In the genomic region with DNA sequence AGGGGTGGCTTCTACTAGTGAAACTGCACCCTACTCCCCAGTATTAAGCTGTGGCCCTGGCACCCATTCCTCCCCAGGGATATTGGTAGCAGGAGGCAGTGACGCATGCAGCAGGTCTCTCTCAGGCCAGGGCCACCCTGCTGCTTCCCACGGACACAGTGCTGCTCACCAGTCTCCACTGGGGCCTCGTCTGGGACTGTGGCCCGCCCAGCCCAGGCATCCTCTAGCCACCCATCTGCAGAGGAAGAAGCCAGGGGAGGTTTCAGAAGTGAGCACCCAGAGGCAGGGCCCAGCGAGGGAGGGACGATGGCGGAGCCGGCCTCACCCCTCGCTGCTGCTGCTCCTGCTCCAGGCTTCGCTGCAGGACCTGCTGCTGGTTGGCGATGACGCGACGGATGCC, we compare ENCODE assay signal across 17 mouse cellular contexts. TPM values are rescaled to one million over a fixed set of nuclear protein-coding genes. Genes with fewer than 3 reads are reported as not detected.
A peak's percentile ranks its signal among the peaks of the same experiment; 100 is the strongest.
DNase-seq lines count a peak whose midpoint lies in the region; ATAC-seq and TF ChIP-seq lines count a peak whose summit lies in the region.
"Had no signal": no experiment of that assay in that cellular context is flagged by ENCODE, and none has a peak within 500 bp of the region (broad histone marks: within the 10 kb centered on the region; RNA-seq: fewer than 3 reads in every experiment).

No protein-coding gene starts in this region.

- intact Hi-C loops in gastrocnemius, adult 2 months (cut with DNase I), result no loop called here
- intact Hi-C loops in gastrocnemius, postnatal 14 days (cut with DNase I; ENCODE audit: low total_unique reads), result no loop called here

- H3K4me3 ChIP-seq in gastrocnemius, adult 2 months, result no peak overlapping the region
- 0 out of 2 replicates have a peak overlapping the region, but pooled peaks have one; percentile 4 for H3K4me3 ChIP-seq in liver, embryonic 11.5 days (ENCODE audit: low read depth, low read length)
- no peak overlapping the region for H3K4me3 ChIP-seq in liver, postnatal 0 days (ENCODE audit: low read depth, low read length)
- H3K4me3 ChIP-seq in limb, embryonic 15.5 days, result no peak overlapping the region
- H3K4me3 ChIP-seq: forebrain, embryonic 12.5 days had no signal

- TF ChIP-seq CTCF in gastrocnemius, adult 2 months (IDR thresholded peaks at IDR 0.05), result no peak
- no peak for TF ChIP-seq CTCF in liver, postnatal 0 days (IDR thresholded peaks at IDR 0.05; ENCODE audit: low read depth)

- H3K4me1 ChIP-seq in liver, embryonic 11.5 days (replicated peaks; ENCODE audit: control insufficient read depth, insufficient read depth, low read length), result peaks cover 39% of the 10 kb centered on the region
- peaks cover 40% of the 10 kb centered on the region for H3K4me1 ChIP-seq in liver, postnatal 0 days (ENCODE audit: insufficient read depth)
- H3K4me1 ChIP-seq in limb, embryonic 15.5 days, result peaks cover 70% of the 10 kb centered on the region

- 90% methylated on average over 14 of the region's 14 CpGs for WGBS in liver, embryonic 11.5 days
- 90% methylated on average over 14 of the region's 14 CpGs for WGBS in liver, postnatal 0 days (ENCODE audit: insufficient replicate concordance)
- WGBS in limb, embryonic 15.5 days, result 91% methylated on average over 14 of the region's 14 CpGs

- peak; percentile 42 for DNase-seq in adrenal gland, adult 2 months
- no peak for DNase-seq in adrenal gland, postnatal 10 days
- DNase-seq in gastrocnemius, adult 2 months, result peak; percentile 22
- no peak for DNase-seq in gastrocnemius, postnatal 14 days
- no peak for DNase-seq in liver, embryonic 11.5 days (ENCODE audit: low spot score)
- no peak for DNase-seq in liver, postnatal 0 days
- no peak for DNase-seq in thymus, postnatal 25 days
- DNase-seq: gastrocnemius, postnatal 10 days; heart, adult 11 months; layer of hippocampus, adult 9-11 months; lung, adult 18-20 months; lung, postnatal 10 days; midbrain, embryonic 14.5 days had no signal

- H3K27ac ChIP-seq in gastrocnemius, adult 2 months, result no peak overlapping the region
- H3K27ac ChIP-seq in liver, embryonic 11.5 days (ENCODE audit: low read depth, low read length), result no peak overlapping the region
- no peak overlapping the region for H3K27ac ChIP-seq in liver, postnatal 0 days (ENCODE audit: low read depth)
- H3K27ac ChIP-seq in limb, embryonic 15.5 days, result peak overlapping the region; percentile 39
- H3K27ac ChIP-seq: forebrain, embryonic 12.5 days had no signal

- H3K4me2 ChIP-seq in liver, embryonic 11.5 days, result no peak overlapping the region
- no peak overlapping the region for H3K4me2 ChIP-seq in liver, postnatal 0 days (ENCODE audit: low read depth, low read length)
- no peak overlapping the region for H3K4me2 ChIP-seq in limb, embryonic 15.5 days
- H3K4me2 ChIP-seq: forebrain, embryonic 12.5 days had no signal

- ATAC-seq in liver, embryonic 11.5 days (replicated peaks; ENCODE audit: low FRiP score), result no peak
- ATAC-seq in liver, postnatal 0 days, result no peak
- no peak for ATAC-seq in limb, embryonic 15.5 days (ENCODE audit: insufficient number of reproducible peaks, low FRiP score, low TSS enrichment, low read depth)
- ATAC-seq: hindbrain, embryonic 16.5 days; intestine, embryonic 16.5 days had no signal

- H3K27me3 ChIP-seq in liver, embryonic 11.5 days (replicated peaks; ENCODE audit: control insufficient read depth, insufficient read depth, low read length), result no peaks in the 10 kb centered on the region
- H3K27me3 ChIP-seq in liver, postnatal 0 days (ENCODE audit: insufficient read depth, low read length), result no peaks in the 10 kb centered on the region
- no peaks in the 10 kb centered on the region for H3K27me3 ChIP-seq in limb, embryonic 15.5 days
- H3K27me3 ChIP-seq: forebrain, embryonic 12.5 days had no signal

- no peak overlapping the region for H3K9ac ChIP-seq in liver, embryonic 11.5 days (ENCODE audit: low read depth, low read length)
- no peak overlapping the region for H3K9ac ChIP-seq in liver, postnatal 0 days (replicated peaks)
- no peak overlapping the region for H3K9ac ChIP-seq in limb, embryonic 15.5 days
- H3K9ac ChIP-seq: forebrain, embryonic 12.5 days had no signal

- peaks cover 44% of the 10 kb centered on the region for H3K36me3 ChIP-seq in liver, embryonic 11.5 days (ENCODE audit: control insufficient read depth, insufficient read depth, low read length)
- H3K36me3 ChIP-seq in liver, postnatal 0 days (replicated peaks; ENCODE audit: insufficient read depth, low read length), result peaks cover 38% of the 10 kb centered on the region
- H3K36me3 ChIP-seq in limb, embryonic 15.5 days, result peaks cover 50% of the 10 kb centered on the region

- no peak for TF ChIP-seq EP300 in liver, postnatal 0 days (IDR thresholded peaks at IDR 0.05; ENCODE audit: low read depth)

- no peaks in the 10 kb centered on the region for H3K9me3 ChIP-seq in liver, embryonic 11.5 days (ENCODE audit: control insufficient read depth, low read length)
- H3K9me3 ChIP-seq in liver, postnatal 0 days (ENCODE audit: low read length), result no peaks in the 10 kb centered on the region
- no peaks in the 10 kb centered on the region for H3K9me3 ChIP-seq in limb, embryonic 15.5 days
- H3K9me3 ChIP-seq: forebrain, embryonic 12.5 days had no signal

RNA-seq across cellular contexts. Expression of a gene that starts 6.3 kb away (rescaled TPM):
- 10 to 100 TPM; 36.3 to 42.8 TPM for total RNA-seq in adrenal gland, adult 2 months (2021)
- polyA plus RNA-seq in adrenal gland, adult 2 months (2012; rRNA removed), result 79.5 and 90.0 TPM in 2 replicates
- total RNA-seq in adrenal gland, postnatal 10 days (2021), result 10 to 100 TPM; 37.6 to 38.6 TPM
- total RNA-seq in gastrocnemius, adult 2 months (2021), result 10 to 100 TPM; 19.4 to 21.2 TPM
- total RNA-seq in gastrocnemius, postnatal 14 days (2021), result 10 to 100 TPM; 15.1 to 16.6 TPM
- 30.9 and 32.5 TPM in 2 replicates for polyA plus RNA-seq in liver, embryonic 11.5 days (2014; fragmentation: Nextera tagmentation; extraction: Ambion mirVana)
- polyA plus RNA-seq in liver, postnatal 0 days (2015; fragmentation: Nextera tagmentation; extraction: Ambion mirVana), result 25.6 and 27.9 TPM in 2 replicates
- 29.7 and 29.8 TPM in 2 replicates for polyA plus RNA-seq in limb, embryonic 15.5 days (2015; fragmentation: Nextera tagmentation; extraction: Ambion mirVana)

RNA-seq across cellular contexts. Expression of a gene that starts 6.4 kb away (rescaled TPM):
- total RNA-seq in adrenal gland, adult 2 months (2021), result 100 to 1,000 TPM; 227 TPM
- 492 and 493 TPM in 2 replicates for polyA plus RNA-seq in adrenal gland, adult 2 months (2012; rRNA removed)
- total RNA-seq in adrenal gland, postnatal 10 days (2021), result 100 to 1,000 TPM; 239 to 266 TPM
- 100 to 1,000 TPM; 126 to 137 TPM for total RNA-seq in gastrocnemius, adult 2 months (2021)
- total RNA-seq in gastrocnemius, postnatal 14 days (2021), result 100 to 1,000 TPM; 161 to 167 TPM
- 162 and 164 TPM in 2 replicates for polyA plus RNA-seq in liver, embryonic 11.5 days (2014; fragmentation: Nextera tagmentation; extraction: Ambion mirVana)
- polyA plus RNA-seq in liver, postnatal 0 days (2015; fragmentation: Nextera tagmentation; extraction: Ambion mirVana), result 43.5 and 49.8 TPM in 2 replicates
- 286 and 373 TPM in 2 replicates for polyA plus RNA-seq in limb, embryonic 15.5 days (2015; fragmentation: Nextera tagmentation; extraction: Ambion mirVana)

RNA-seq across cellular contexts. Expression of a gene that starts 14.3 kb away (rescaled TPM):
- total RNA-seq in adrenal gland, adult 2 months (2021), result 10 to 100 TPM; 51.0 to 72.6 TPM
- 180 and 223 TPM in 2 replicates for polyA plus RNA-seq in adrenal gland, adult 2 months (2012; rRNA removed)
- total RNA-seq in adrenal gland, postnatal 10 days (2021), result 10 to 100 TPM; 61.9 to 73.1 TPM
- total RNA-seq in gastrocnemius, adult 2 months (2021), result 10 to 100 TPM; 40.8 to 56.4 TPM
- 10 to 100 TPM; 28.2 to 38.9 TPM for total RNA-seq in gastrocnemius, postnatal 14 days (2021)
- polyA plus RNA-seq in liver, embryonic 11.5 days (2014; fragmentation: Nextera tagmentation; extraction: Ambion mirVana), result 50.5 and 53.3 TPM in 2 replicates
- polyA plus RNA-seq in liver, postnatal 0 days (2015; fragmentation: Nextera tagmentation; extraction: Ambion mirVana), result 28.2 and 30.5 TPM in 2 replicates
- 82.6 and 89.6 TPM in 2 replicates for polyA plus RNA-seq in limb, embryonic 15.5 days (2015; fragmentation: Nextera tagmentation; extraction: Ambion mirVana)

RNA-seq across cellular contexts. Expression of a gene that starts 14.4 kb away (rescaled TPM):
- 100 to 1,000 TPM; 117 TPM for total RNA-seq in adrenal gland, adult 2 months (2021)
- 650 and 890 TPM in 2 replicates for polyA plus RNA-seq in adrenal gland, adult 2 months (2012; rRNA removed)
- total RNA-seq in adrenal gland, postnatal 10 days (2021), result 100 to 1,000 TPM in 1 of 2 experiments, 10 to 100 TPM in 1; 92.4 to 109 TPM
- 100 to 1,000 TPM; 128 to 137 TPM for total RNA-seq in gastrocnemius, adult 2 months (2021)
- total RNA-seq in gastrocnemius, postnatal 14 days (2021), result 10 to 100 TPM; 85.9 to 86.7 TPM
- polyA plus RNA-seq in liver, embryonic 11.5 days (2014; fragmentation: Nextera tagmentation; extraction: Ambion mirVana), result 46.5 and 53.9 TPM in 2 replicates
- 36.9 and 38.6 TPM in 2 replicates for polyA plus RNA-seq in liver, postnatal 0 days (2015; fragmentation: Nextera tagmentation; extraction: Ambion mirVana)
- polyA plus RNA-seq in limb, embryonic 15.5 days (2015; fragmentation: Nextera tagmentation; extraction: Ambion mirVana), result 118 and 124 TPM in 2 replicates

RNA-seq across cellular contexts. Expression of a gene that starts 29.3 kb away (rescaled TPM):
- 100 to 1,000 TPM in 1 of 2 experiments, 10 to 100 TPM in 1; 80.8 to 105 TPM for total RNA-seq in adrenal gland, adult 2 months (2021)
- 635 and 723 TPM in 2 replicates for polyA plus RNA-seq in adrenal gland, adult 2 months (2012; rRNA removed)
- total RNA-seq in adrenal gland, postnatal 10 days (2021), result 10 to 100 TPM; 73.7 to 83.7 TPM
- total RNA-seq in gastrocnemius, adult 2 months (2021), result 10 to 100 TPM; 53.1 to 68.5 TPM
- 10 to 100 TPM; 48.0 to 49.7 TPM for total RNA-seq in gastrocnemius, postnatal 14 days (2021)
- 66.8 and 72.5 TPM in 2 replicates for polyA plus RNA-seq in liver, embryonic 11.5 days (2014; fragmentation: Nextera tagmentation; extraction: Ambion mirVana)
- polyA plus RNA-seq in liver, postnatal 0 days (2015; fragmentation: Nextera tagmentation; extraction: Ambion mirVana), result 35.6 and 37.7 TPM in 2 replicates
- polyA plus RNA-seq in limb, embryonic 15.5 days (2015; fragmentation: Nextera tagmentation; extraction: Ambion mirVana), result 103 and 109 TPM in 2 replicates

Comparison
In these comparisons a context has a peak if more than half of its experiments do, and no peak if none do; other contexts are left out.
1. DNase-seq: peak in adrenal gland, adult 2 months (single experiment) and gastrocnemius, adult 2 months (single experiment); none in adrenal gland, postnatal 10 days (single experiment), gastrocnemius, postnatal 14 days (single experiment), liver, embryonic 11.5 days (single experiment), liver, postnatal 0 days (single experiment) and thymus, postnatal 25 days (single experiment).